Mouse (Mus musculus) monocyte, adult 5-6 weeks (primary cell): Measurements from ENCODE around the gene Ell3. TPM values are rescaled to one million over a fixed set of nuclear protein-coding genes. Genes with fewer than 3 reads are reported as not detected.
"Not testable (repeated sequence)": the region's sequence is repeated elsewhere in the genome, so short reads cannot be mapped to it uniquely, and the experiment has no call there.

Experiments used
- ATAC-seq: fragments of 153-309, 156-312 bp; replicated peaks from 2 replicates; pipeline ENCODE4 v1.8.0; 2017; ENCODE audit warnings: mild to moderate bottlenecking; ENCODE audit not compliant: low TSS enrichment, insufficient number of reproducible peaks, severe bottlenecking, poor library complexity, low FRiP score
- total RNA-seq: library from RNA; stranded (forward); fragments of 200-1000, 200-491, 200-594 nt; gene quantifications from 3 replicates; pipeline ENCODE4 v1.2.3, GENCODE M21; 2017

Gene Ell3
- total RNA-seq: 1.8 to 4.3 TPM (median 3.0 TPM) in 3 replicates

DNA sequence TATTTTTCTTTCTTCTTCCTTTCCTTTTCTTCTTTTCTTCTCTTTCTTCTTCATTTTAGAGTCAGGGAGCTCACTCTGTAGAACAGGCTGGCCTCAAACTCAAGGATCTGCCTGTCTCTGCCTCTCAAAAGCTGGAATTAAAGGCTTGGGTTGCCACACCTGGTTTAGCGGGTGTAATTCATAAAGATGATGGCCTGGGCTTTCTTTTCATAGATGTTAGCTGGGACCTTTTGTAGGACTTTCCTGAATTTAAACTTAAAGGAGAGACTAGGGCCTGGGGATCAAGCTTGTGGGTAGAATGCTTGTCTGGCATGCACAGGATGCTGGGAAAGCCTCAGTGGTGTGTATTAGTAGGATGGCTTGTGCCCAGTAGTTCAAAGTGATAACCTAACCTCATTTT is at the start of gene Ell3:
TSS of gene Ell3 (minus strand) at position 101 of the 400 bp plus-strand sequence.
- ATAC-seq: no peak

DNA sequence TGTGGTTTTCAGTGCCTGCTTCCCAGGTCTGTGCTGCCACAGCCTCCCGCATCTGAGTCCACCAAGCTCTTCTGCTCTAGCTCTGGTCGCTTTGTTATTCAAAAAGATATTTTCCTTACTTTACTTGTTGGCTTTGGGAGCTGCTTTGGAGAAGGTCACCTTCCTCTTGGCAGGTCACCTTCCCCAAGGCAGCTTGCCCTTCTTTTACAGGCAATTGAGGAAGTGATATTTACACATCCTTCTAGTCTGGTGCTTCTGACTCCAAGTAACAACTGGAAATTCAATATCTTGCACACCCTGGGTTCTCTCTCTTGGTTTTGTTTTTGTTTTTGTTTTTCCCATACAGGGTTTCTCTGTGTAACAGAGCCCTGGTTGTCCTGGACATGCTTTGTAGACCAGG is 40.3 kb upstream of the Ell3 start:
- peak; percentile 52; the same call in 1 of the 2 replicates for ATAC-seq

DNA sequence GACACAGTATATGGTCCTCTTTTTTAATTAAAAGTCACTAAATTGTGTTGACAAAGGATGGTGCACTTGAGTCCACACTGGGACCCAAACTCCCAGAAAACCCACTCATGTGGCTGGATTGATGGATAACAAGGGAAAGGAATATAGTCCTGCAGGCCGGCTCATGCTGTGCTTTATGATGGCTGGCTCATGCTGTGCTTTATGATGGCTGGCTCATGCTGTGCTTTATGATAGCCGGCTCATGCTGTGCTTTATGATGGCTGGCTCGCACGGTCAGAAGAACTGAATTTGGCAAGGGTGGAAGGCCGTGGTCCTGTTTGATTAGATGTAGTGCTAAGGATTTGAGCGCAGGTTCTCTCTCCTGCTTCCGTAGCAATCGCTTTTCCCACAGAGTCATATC is 39.5 kb upstream of the Ell3 start:
- ATAC-seq: no peak

- ATAC-seq: not testable (repeated sequence)
Measured at GRCm38 (mm10) chr2:121480916-121481315, 36.8 kb upstream of the Ell3 start.

DNA sequence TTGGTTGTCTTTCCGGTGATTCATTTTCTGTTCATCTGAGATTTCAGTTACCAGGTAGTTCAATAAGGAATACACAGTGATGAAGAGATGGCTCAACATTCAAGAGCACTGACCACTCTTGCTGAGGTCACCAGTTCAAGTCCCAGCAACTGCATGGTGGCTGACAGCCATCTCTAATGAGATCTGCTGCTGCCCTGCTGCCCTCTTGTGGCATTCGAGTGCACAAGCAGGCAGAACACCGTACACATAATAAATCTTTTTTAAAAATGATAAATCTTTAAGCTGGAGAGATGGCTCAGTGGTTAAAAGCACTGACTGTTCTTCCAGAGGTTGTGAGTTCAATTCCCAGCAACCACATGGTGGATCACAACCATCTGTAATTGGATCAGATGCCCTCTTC is 36.4 kb upstream of the Ell3 start:
- peak; percentile 69 for ATAC-seq

GRCm38 (mm10) chr2:121477491-121478266 is 33.6 kb upstream of the Ell3 start:
- ATAC-seq: no peak

- not testable (repeated sequence) for ATAC-seq
Measured at GRCm38 (mm10) chr2:121475306-121475705, 31.2 kb upstream of the Ell3 start.

DNA sequence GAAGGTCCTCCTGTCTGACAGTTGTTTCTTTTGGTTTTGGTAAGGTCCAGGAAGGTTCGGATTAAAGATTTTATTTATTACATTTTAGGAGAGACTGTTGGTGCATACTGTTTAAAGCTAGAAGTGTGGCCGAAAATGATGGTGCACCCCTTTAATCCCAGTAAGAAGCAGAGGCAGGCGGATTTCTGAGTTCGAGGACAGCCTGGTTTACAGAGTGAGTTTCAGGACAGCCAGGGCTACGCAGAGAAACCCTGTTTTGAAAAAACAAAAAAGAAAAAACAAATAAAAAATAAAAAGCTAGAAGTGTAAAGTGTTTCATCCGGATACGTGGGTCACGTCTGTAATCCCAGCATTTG is 30.1 kb upstream of the Ell3 start:
- no peak for ATAC-seq

GRCm38 (mm10) chr2:121473301-121474179 is 29.5 kb upstream of the Ell3 start, which contains the start of gene Mfap1b:
Gene Mfap1b (minus strand): TSS chr2:121474067.
- ATAC-seq: peak; percentile 92

DNA sequence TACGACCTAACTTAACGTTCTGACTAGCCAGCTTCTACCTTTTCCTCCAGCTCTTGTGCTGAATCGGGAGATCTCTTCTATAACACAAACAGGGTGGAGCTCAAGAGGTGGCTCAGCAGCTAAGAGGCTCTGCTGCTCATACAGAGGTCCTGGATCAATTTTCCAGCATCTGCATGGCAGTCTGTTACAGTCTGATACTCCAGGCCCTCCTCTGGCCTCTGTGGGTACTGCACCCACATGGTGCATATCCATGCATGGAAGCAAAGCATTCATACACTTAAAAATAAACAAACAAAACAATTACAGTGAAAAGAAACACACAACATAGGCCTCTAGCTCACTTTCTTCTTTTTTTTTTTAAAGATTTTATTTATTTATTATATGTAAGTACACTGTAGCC is 28.7 kb upstream of the Ell3 start:
- ATAC-seq: 0 out of 2 replicates have a peak, but pooled peaks have one; percentile 49

DNA sequence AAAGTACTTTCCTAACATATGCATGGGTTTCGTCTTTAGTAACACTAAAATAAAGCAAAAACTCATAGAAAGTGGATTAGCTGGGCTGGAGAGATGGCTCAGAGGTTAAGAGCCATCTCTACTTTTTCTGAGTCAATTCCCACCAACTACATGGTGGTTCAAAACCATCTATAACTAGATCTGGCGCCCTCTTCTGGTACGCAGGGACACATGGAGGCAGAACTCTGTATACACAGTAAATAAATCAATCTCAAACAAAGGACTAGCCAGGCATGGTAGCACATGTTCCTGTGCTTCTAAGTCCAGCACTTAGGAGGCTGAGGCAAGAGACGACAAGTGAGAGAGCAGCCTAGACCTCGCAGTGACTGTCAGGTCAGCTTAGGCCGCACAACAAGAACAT is 24.9 kb upstream of the Ell3 start:
- not testable (repeated sequence) for ATAC-seq

DNA sequence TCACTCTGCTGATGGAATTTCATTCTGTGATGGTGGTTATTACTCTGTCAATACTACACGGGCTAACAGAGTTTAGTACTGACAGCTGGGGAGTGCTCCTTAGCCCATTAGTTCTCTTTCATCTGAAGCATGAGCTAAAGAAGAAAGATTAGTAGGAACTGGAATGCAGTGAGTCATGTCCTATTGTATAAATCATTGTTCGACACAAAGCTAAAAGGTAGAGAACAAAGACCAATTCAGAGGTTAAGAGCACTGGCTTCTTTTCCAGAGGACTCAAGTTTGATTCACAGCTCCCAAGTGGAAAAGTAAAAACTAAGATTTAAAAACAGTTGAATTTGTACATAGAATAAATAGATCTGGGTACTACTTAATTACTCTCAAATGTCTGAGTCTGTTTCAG is 16.0 kb upstream of the Ell3 start:
- no peak for ATAC-seq

- peak; percentile 95 for ATAC-seq
Measured at GRCm38 (mm10) chr2:121456692-121457642, 12.9 kb upstream of the Ell3 start, which contains the start of gene Serinc4. Gene Serinc4 (minus strand): TSS chr2:121456781.

- ATAC-seq: no peak
Measured at GRCm38 (mm10) chr2:121455534-121455933, 11.5 kb upstream of the Ell3 start.

DNA sequence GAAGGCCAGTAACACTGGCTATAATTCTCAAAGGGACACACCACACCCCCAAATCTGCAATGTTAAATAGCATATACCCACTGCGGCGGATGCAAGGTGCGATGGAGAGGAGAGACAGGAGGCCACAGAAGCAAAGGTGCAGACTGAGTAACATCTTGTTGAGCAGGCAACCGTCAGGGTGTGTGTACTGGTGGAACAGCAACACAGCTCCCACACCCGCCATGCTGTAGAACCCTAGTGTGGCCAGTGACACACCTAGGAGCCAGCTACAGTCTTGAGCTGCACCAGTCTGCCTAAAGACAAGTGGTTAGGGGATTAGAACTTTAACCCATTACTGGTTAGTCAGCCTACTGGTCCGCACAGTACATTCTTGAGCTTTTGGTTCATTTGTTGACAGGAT is 9.8 kb upstream of the Ell3 start:
- ATAC-seq: no peak

GRCm38 (mm10) chr2:121452990-121453389 is 8.9 kb upstream of the Ell3 start, which contains the start of gene Hypk:
Gene Hypk (plus strand): TSS chr2:121453290.
- no peak for ATAC-seq

DNA sequence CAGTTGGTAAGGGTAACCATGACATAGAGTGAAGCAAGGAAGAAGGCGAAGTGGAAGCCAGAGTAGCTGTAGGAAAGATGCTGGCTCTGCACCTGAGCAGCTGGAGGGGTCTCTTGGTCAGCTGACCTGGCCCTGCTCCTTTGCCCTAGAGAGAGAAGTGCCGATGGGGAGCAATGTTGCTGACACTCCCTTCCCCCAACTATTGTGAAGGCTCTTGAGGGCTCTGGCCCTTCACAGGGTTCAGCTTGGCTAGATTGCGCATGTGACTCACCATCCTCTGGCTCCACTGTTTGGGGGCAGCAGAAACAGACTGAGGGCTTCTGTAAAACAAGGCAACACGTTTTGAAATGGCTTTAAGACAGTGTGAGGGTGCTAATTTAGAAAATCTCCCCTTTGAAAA is 8.3 kb upstream of the Ell3 start:
- ATAC-seq: no peak

DNA sequence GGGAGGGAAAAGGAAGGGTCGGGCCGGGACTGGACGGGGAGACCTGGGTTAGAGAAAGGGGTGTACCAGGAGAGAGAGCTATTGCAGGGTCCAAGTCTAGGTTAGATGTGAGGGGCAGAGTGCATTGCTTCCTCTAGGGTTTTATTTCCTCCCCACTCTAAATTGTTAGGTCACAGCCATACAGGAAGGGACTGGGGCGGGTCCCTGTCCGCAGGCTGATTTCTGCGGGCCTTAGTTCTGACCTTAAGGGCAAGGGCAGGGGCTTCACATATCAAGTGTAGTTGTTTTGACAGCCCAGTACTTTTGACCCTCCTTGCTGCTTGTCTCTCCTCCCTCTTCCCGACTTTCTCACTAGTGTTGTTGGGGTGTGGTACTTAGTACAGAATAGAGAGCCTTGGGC is 6.0 kb upstream of the Ell3 start:
- ATAC-seq: peak; percentile 16; the same call in 1 of the 2 replicates
